In genomic region chr13:56279439-56279838, GRCm38 (mm10) we compare ENCODE assay signal across 8 mouse cellular contexts. TPM values are rescaled to one million over a fixed set of nuclear protein-coding genes. Genes with fewer than 3 reads are reported as not detected.
DNase-seq lines count a peak whose midpoint lies in the region; ATAC-seq lines count a peak whose summit lies in the region.

No protein-coding gene starts in this region.

- peak; percentile 71 for DNase-seq in A20 (ENCODE audit: low read depth, low spot score)
- peak; percentile 63 to 71 for DNase-seq in adrenal gland, postnatal 4 days (ENCODE audit: low spot score in 2 of 2)
- DNase-seq in heart, embryonic 10.5 days (ENCODE audit: low spot score), result peak; percentile 90
- peak; percentile 92 for DNase-seq in kidney, postnatal 10 days
- DNase-seq in liver, embryonic 11.5 days (ENCODE audit: low spot score), result peak; percentile 65
- peak; percentile 75 for DNase-seq in testis, postnatal 14 days (ENCODE audit: low spot score)

- no peak overlapping the region for H3K27ac ChIP-seq in embryonic facial prominence, embryonic 12.5 days
- H3K27ac ChIP-seq in heart, embryonic 10.5 days, result no peak overlapping the region
- no peak overlapping the region for H3K27ac ChIP-seq in liver, embryonic 11.5 days (ENCODE audit: low read depth, low read length)
- no peak overlapping the region for H3K27ac ChIP-seq in neural tube, embryonic 14.5 days (ENCODE audit: low read depth, low read length)

- H3K4me2 ChIP-seq in embryonic facial prominence, embryonic 12.5 days (replicated peaks), result no peak overlapping the region
- no peak overlapping the region for H3K4me2 ChIP-seq in liver, embryonic 11.5 days
- H3K4me2 ChIP-seq in neural tube, embryonic 14.5 days (ENCODE audit: low read depth, low read length), result no peak overlapping the region

- 18% methylated on average over 8 of the region's 8 CpGs for WGBS in embryonic facial prominence, embryonic 12.5 days
- WGBS in heart, embryonic 10.5 days, result 22% methylated on average over 8 of the region's 8 CpGs
- WGBS in liver, embryonic 11.5 days, result 22% methylated on average over 8 of the region's 8 CpGs
- 21% methylated on average over 8 of the region's 8 CpGs for WGBS in neural tube, embryonic 14.5 days

- H3K4me1 ChIP-seq in embryonic facial prominence, embryonic 12.5 days, result no peaks in the 10 kb centered on the region
- H3K4me1 ChIP-seq in heart, embryonic 10.5 days, result no peaks in the 10 kb centered on the region
- H3K4me1 ChIP-seq in liver, embryonic 11.5 days (replicated peaks; ENCODE audit: control insufficient read depth, insufficient read depth, low read length), result no peaks in the 10 kb centered on the region
- H3K4me1 ChIP-seq in neural tube, embryonic 14.5 days (ENCODE audit: control insufficient read depth, insufficient read depth, low read length), result no peaks in the 10 kb centered on the region

- peak; percentile 79 for ATAC-seq in embryonic facial prominence, embryonic 12.5 days (ENCODE audit: insufficient number of reproducible peaks, insufficient read depth, low FRiP score, low TSS enrichment)
- no peak for ATAC-seq in liver, embryonic 11.5 days (replicated peaks; ENCODE audit: low FRiP score)
- ATAC-seq in neural tube, embryonic 14.5 days (ENCODE audit: low read depth), result peak; percentile 77

- H3K4me3 ChIP-seq in embryonic facial prominence, embryonic 12.5 days, result no peak overlapping the region
- no peak overlapping the region for H3K4me3 ChIP-seq in heart, embryonic 10.5 days
- no peak overlapping the region for H3K4me3 ChIP-seq in liver, embryonic 11.5 days (ENCODE audit: low read depth, low read length)
- H3K4me3 ChIP-seq in neural tube, embryonic 14.5 days (ENCODE audit: low read depth, low read length), result no peak overlapping the region

- no peaks in the 10 kb centered on the region for H3K9me3 ChIP-seq in embryonic facial prominence, embryonic 12.5 days
- H3K9me3 ChIP-seq in heart, embryonic 10.5 days, result no peaks in the 10 kb centered on the region
- H3K9me3 ChIP-seq in liver, embryonic 11.5 days (ENCODE audit: control insufficient read depth, low read length), result no peaks in the 10 kb centered on the region
- no peaks in the 10 kb centered on the region for H3K9me3 ChIP-seq in neural tube, embryonic 14.5 days (ENCODE audit: control insufficient read depth, low read length)

- H3K9ac ChIP-seq in embryonic facial prominence, embryonic 12.5 days, result no peak overlapping the region
- no peak overlapping the region for H3K9ac ChIP-seq in liver, embryonic 11.5 days (ENCODE audit: low read depth, low read length)
- no peak overlapping the region for H3K9ac ChIP-seq in neural tube, embryonic 14.5 days (replicated peaks; ENCODE audit: low read depth, low read length)

- H3K27me3 ChIP-seq in embryonic facial prominence, embryonic 12.5 days, result no peaks in the 10 kb centered on the region
- H3K27me3 ChIP-seq in heart, embryonic 10.5 days (ENCODE audit: insufficient read depth, poor library complexity, severe bottlenecking), result peaks cover 44% of the 10 kb centered on the region; the same call in 1 of the 2 replicates
- H3K27me3 ChIP-seq in liver, embryonic 11.5 days (replicated peaks; ENCODE audit: control insufficient read depth, insufficient read depth, low read length), result no peaks in the 10 kb centered on the region; the same call in 1 of the 2 replicates
- no peaks in the 10 kb centered on the region for H3K27me3 ChIP-seq in neural tube, embryonic 14.5 days (ENCODE audit: control insufficient read depth, insufficient read depth, low read length)

- H3K36me3 ChIP-seq in embryonic facial prominence, embryonic 12.5 days, result no peaks in the 10 kb centered on the region
- H3K36me3 ChIP-seq in heart, embryonic 10.5 days, result no peaks in the 10 kb centered on the region
- H3K36me3 ChIP-seq in liver, embryonic 11.5 days (ENCODE audit: control insufficient read depth, insufficient read depth, low read length), result no peaks in the 10 kb centered on the region
- no peaks in the 10 kb centered on the region for H3K36me3 ChIP-seq in neural tube, embryonic 14.5 days (ENCODE audit: control insufficient read depth, insufficient read depth, low read length)

RNA-seq across cellular contexts. Expression of gene Cxcl14, which starts 16.9 kb away (rescaled TPM):
- total RNA-seq in adrenal gland, postnatal 4 days (2021), result 10 to 100 TPM; 28.0 to 30.1 TPM
- 308 and 338 TPM in 2 replicates for polyA plus RNA-seq in embryonic facial prominence, embryonic 12.5 days (2016; fragmentation: Nextera tagmentation; extraction: Ambion mirVana)
- polyA plus RNA-seq in heart, embryonic 10.5 days (2016; fragmentation: Nextera tagmentation; extraction: Ambion mirVana), result 1.6 and 8.6 TPM in 2 replicates
- polyA plus RNA-seq in liver, embryonic 11.5 days (2014; fragmentation: Nextera tagmentation; extraction: Ambion mirVana), result 3.0 and 5.9 TPM in 2 replicates
- polyA plus RNA-seq in neural tube, embryonic 14.5 days (2014; fragmentation: Nextera tagmentation; extraction: Ambion mirVana), result 1.6 and 2.5 TPM in 2 replicates

RNA-seq across cellular contexts. Expression of gene Neurog1, which starts 27.5 kb away (rescaled TPM):
- not detected for total RNA-seq in adrenal gland, postnatal 4 days (2021)
- 5.1 and 6.0 TPM in 2 replicates for polyA plus RNA-seq in embryonic facial prominence, embryonic 12.5 days (2016; fragmentation: Nextera tagmentation; extraction: Ambion mirVana)
- 0.09 and 0.20 TPM in 2 replicates for polyA plus RNA-seq in heart, embryonic 10.5 days (2016; fragmentation: Nextera tagmentation; extraction: Ambion mirVana)
- not detected in 2 replicates for polyA plus RNA-seq in liver, embryonic 11.5 days (2014; fragmentation: Nextera tagmentation; extraction: Ambion mirVana)
- polyA plus RNA-seq in neural tube, embryonic 14.5 days (2014; fragmentation: Nextera tagmentation; extraction: Ambion mirVana), result 0.15 and 0.16 TPM in 2 replicates

Comparison
In these comparisons a context has a peak if more than half of its experiments do, and no peak if none do; other contexts are left out.
1. RNA of gene Cxcl14, which starts 16.9 kb away (polyA plus RNA-seq): 308 to 338 TPM in embryonic facial prominence, embryonic 12.5 days; 1.6 to 8.6 TPM in heart, embryonic 10.5 days, 3.0 to 5.9 TPM in liver, embryonic 11.5 days and 1.6 to 2.5 TPM in neural tube, embryonic 14.5 days; every median in the first group is over 10 times any median in the second.
2. Peak in every context shown above with its lines, with median percentiles within 50 percentile points of each other: DNase-seq.